In genomic region chr6:53396421-53396820, GRCm38 (mm10) we compare ENCODE assay signal across 25 mouse cellular contexts.
DNase-seq lines count a peak whose midpoint lies in the region; ATAC-seq and TF ChIP-seq lines count a peak whose summit lies in the region.
"Had no signal": no experiment of that assay in that cellular context is flagged by ENCODE, and none has a peak within 500 bp of the region (broad histone marks: within the 10 kb centered on the region; RNA-seq: fewer than 3 reads in every experiment).

No protein-coding gene starts in this region.

- 0 out of 2 replicates have a peak, but pooled peaks cover 14% of the 10 kb centered on the region for H3K4me1 ChIP-seq in forebrain, postnatal 0 days (ENCODE audit: insufficient read depth)
- H3K4me1 ChIP-seq in forebrain, embryonic 11.5 days (replicated peaks; ENCODE audit: control insufficient read depth, insufficient read depth, low read length), result peaks cover 2% of the 10 kb centered on the region; the same call in 1 of the 2 replicates
- H3K4me1 ChIP-seq in hindbrain, embryonic 16.5 days (ENCODE audit: control insufficient read depth, insufficient read depth, low read depth, low read length), result peaks cover 15% of the 10 kb centered on the region
- peaks cover 13% of the 10 kb centered on the region for H3K4me1 ChIP-seq in kidney, embryonic 16.5 days (ENCODE audit: insufficient read depth, low read length)

- no peak overlapping the region for H3K9ac ChIP-seq in forebrain, postnatal 0 days
- no peak overlapping the region for H3K9ac ChIP-seq in forebrain, embryonic 11.5 days (ENCODE audit: low read length)
- no peak overlapping the region for H3K9ac ChIP-seq in hindbrain, embryonic 16.5 days (ENCODE audit: low read depth, low read length)
- no peak overlapping the region for H3K9ac ChIP-seq in kidney, embryonic 16.5 days (replicated peaks; ENCODE audit: low read length)
- H3K9ac ChIP-seq: embryonic facial prominence, embryonic 12.5 days; embryonic facial prominence, embryonic 15.5 days; heart, embryonic 13.5 days; hindbrain, embryonic 14.5 days had no signal

- no peak overlapping the region for H3K4me3 ChIP-seq in forebrain, postnatal 0 days (ENCODE audit: low read depth, low read length)
- no peak overlapping the region for H3K4me3 ChIP-seq in forebrain, embryonic 11.5 days (ENCODE audit: low read depth, low read length)
- H3K4me3 ChIP-seq in left cerebral cortex, adult 2 months, result no peak overlapping the region
- H3K4me3 ChIP-seq in hindbrain, embryonic 16.5 days (ENCODE audit: low read length), result no peak overlapping the region
- no peak overlapping the region for H3K4me3 ChIP-seq in kidney, embryonic 16.5 days (ENCODE audit: low read length)
- H3K4me3 ChIP-seq: embryonic facial prominence, embryonic 12.5 days; embryonic facial prominence, embryonic 15.5 days; gastrocnemius, adult 2 months; heart, embryonic 10.5 days; heart, embryonic 13.5 days had no signal

- no peaks in the 10 kb centered on the region for H3K27me3 ChIP-seq in forebrain, postnatal 0 days (ENCODE audit: insufficient read depth, low read length)
- H3K27me3 ChIP-seq in forebrain, embryonic 11.5 days (ENCODE audit: control insufficient read depth, insufficient read depth, low read length), result no peaks in the 10 kb centered on the region
- no peaks in the 10 kb centered on the region for H3K27me3 ChIP-seq in hindbrain, embryonic 16.5 days (replicated peaks; ENCODE audit: control insufficient read depth, insufficient read depth, low read length)
- H3K27me3 ChIP-seq in kidney, embryonic 16.5 days (ENCODE audit: insufficient read depth, low read length), result no peaks in the 10 kb centered on the region
- H3K27me3 ChIP-seq: embryonic facial prominence, embryonic 12.5 days; embryonic facial prominence, embryonic 15.5 days; heart, embryonic 13.5 days had no signal

- no peaks in the 10 kb centered on the region for H3K36me3 ChIP-seq in forebrain, postnatal 0 days (ENCODE audit: insufficient read depth)
- H3K36me3 ChIP-seq in forebrain, embryonic 11.5 days (ENCODE audit: control insufficient read depth, insufficient read depth, low read length), result no peaks in the 10 kb centered on the region
- H3K36me3 ChIP-seq in hindbrain, embryonic 16.5 days (ENCODE audit: control insufficient read depth, insufficient read depth, low read length), result no peaks in the 10 kb centered on the region
- no peaks in the 10 kb centered on the region for H3K36me3 ChIP-seq in kidney, embryonic 16.5 days (ENCODE audit: insufficient read depth, low read length)
- H3K36me3 ChIP-seq: embryonic facial prominence, embryonic 15.5 days had no signal

- ATAC-seq in forebrain, postnatal 0 days, result peak; percentile 38; the same call in 1 of the 2 replicates
- ATAC-seq in forebrain, embryonic 11.5 days (replicated peaks; ENCODE audit: low FRiP score), result no peak
- no peak for ATAC-seq in hindbrain, embryonic 16.5 days
- ATAC-seq in kidney, embryonic 16.5 days (ENCODE audit: low FRiP score, low TSS enrichment), result no peak
- ATAC-seq: CD4-positive, CD25-positive, alpha-beta regulatory T cell, adult 4 months; intestine, postnatal 0 days had no signal

- H3K9me3 ChIP-seq in forebrain, postnatal 0 days (ENCODE audit: low read length), result no peaks in the 10 kb centered on the region
- H3K9me3 ChIP-seq in forebrain, embryonic 11.5 days (ENCODE audit: control insufficient read depth, low read length), result no peaks in the 10 kb centered on the region
- H3K9me3 ChIP-seq in hindbrain, embryonic 16.5 days (ENCODE audit: control insufficient read depth, low read length), result no peaks in the 10 kb centered on the region
- no peaks in the 10 kb centered on the region for H3K9me3 ChIP-seq in kidney, embryonic 16.5 days (ENCODE audit: low read length)
- H3K9me3 ChIP-seq: embryonic facial prominence, embryonic 12.5 days; embryonic facial prominence, embryonic 15.5 days; heart, embryonic 10.5 days; heart, embryonic 13.5 days had no signal

- intact Hi-C loops in left cerebral cortex, postnatal 14 days (cut with DNase I), result no loop called here
- intact Hi-C loops in left cerebral cortex, adult 2 months (cut with DNase I), result no loop called here

- 74% methylated on average over 3 of the region's 3 CpGs for WGBS in forebrain, postnatal 0 days
- 91% methylated on average over 3 of the region's 3 CpGs for WGBS in forebrain, embryonic 11.5 days
- 93% methylated on average over 3 of the region's 3 CpGs for whole genome bisulfite sequencing in hindbrain, embryonic 16.5 days
- 90% methylated on average over 3 of the region's 3 CpGs for WGBS in kidney, embryonic 16.5 days

- DNase-seq in forebrain, postnatal 0 days, result peak; percentile 63
- DNase-seq in forebrain, embryonic 11.5 days (ENCODE audit: low spot score), result no peak
- DNase-seq in left cerebral cortex, postnatal 14 days (ENCODE audit: low spot score in 2 of 2), result peak; percentile 45 to 59
- no peak for DNase-seq in left cerebral cortex, adult 2 months (ENCODE audit: extremely low spot score in 1 of 2, low spot score in 2 of 2)
- DNase-seq in brain, adult 2 months (ENCODE audit: low read depth, low spot score), result peak; percentile 47
- DNase-seq in brain, embryonic 14.5 days (ENCODE audit: low read depth), result peak; percentile 59
- DNase-seq: adrenal gland, adult 8-10 months; adrenal gland, postnatal 25 days; cerebellum, adult 11 months; cerebellum, adult 9-11 months; cerebellum, postnatal 25 days; gastrocnemius, adult 2 months; gastrocnemius, postnatal 14 days; heart, adult 18-20 months; heart, postnatal 14 days; heart, postnatal 4 days had no signal

- H3K27ac ChIP-seq in forebrain, postnatal 0 days (ENCODE audit: low read depth, low read length), result no peak overlapping the region
- H3K27ac ChIP-seq in forebrain, embryonic 11.5 days (ENCODE audit: low read depth, low read length), result no peak overlapping the region
- no peak overlapping the region for H3K27ac ChIP-seq in left cerebral cortex, adult 2 months
- H3K27ac ChIP-seq in hindbrain, embryonic 16.5 days (ENCODE audit: low read depth, low read length), result no peak overlapping the region
- H3K27ac ChIP-seq in kidney, embryonic 16.5 days (ENCODE audit: low read length), result no peak overlapping the region
- H3K27ac ChIP-seq: embryonic facial prominence, embryonic 12.5 days; embryonic facial prominence, embryonic 15.5 days; gastrocnemius, adult 2 months; heart, embryonic 10.5 days; heart, embryonic 13.5 days; hindbrain, embryonic 14.5 days had no signal

- no peak for TF ChIP-seq POLR2A in brain, embryonic 14.5 days (IDR thresholded peaks at IDR 0.05; ENCODE audit: borderline replicate concordance, extremely low read depth, insufficient read depth, insufficient read length, poor library complexity, severe bottlenecking)

- no peak overlapping the region for H3K4me2 ChIP-seq in forebrain, postnatal 0 days (ENCODE audit: low read depth)
- no peak overlapping the region for H3K4me2 ChIP-seq in forebrain, embryonic 11.5 days (ENCODE audit: low read depth, low read length, severe bottlenecking)
- H3K4me2 ChIP-seq in hindbrain, embryonic 16.5 days (ENCODE audit: low read length), result no peak overlapping the region
- H3K4me2 ChIP-seq in kidney, embryonic 16.5 days (replicated peaks; ENCODE audit: low read depth, low read length), result no peak overlapping the region
- H3K4me2 ChIP-seq: embryonic facial prominence, embryonic 12.5 days; embryonic facial prominence, embryonic 15.5 days; heart, embryonic 13.5 days; hindbrain, embryonic 14.5 days had no signal

- no peak for TF ChIP-seq CTCF in forebrain, postnatal 0 days (IDR thresholded peaks at IDR 0.05; ENCODE audit: low read depth)
- no peak for TF ChIP-seq CTCF in left cerebral cortex, adult 2 months (IDR thresholded peaks at IDR 0.05)
- no peak for TF ChIP-seq CTCF in brain, embryonic 14.5 days (IDR thresholded peaks at IDR 0.05; ENCODE audit: borderline replicate concordance, extremely low read depth, insufficient read depth, insufficient read length)

Comparison
In these comparisons a context has a peak if more than half of its experiments do, and no peak if none do; other contexts are left out.
1. DNase-seq: peak in forebrain, postnatal 0 days (single experiment), left cerebral cortex, postnatal 14 days (2 of 2), brain, adult 2 months (single experiment) and brain, embryonic 14.5 days (single experiment); none in forebrain, embryonic 11.5 days (single experiment) and left cerebral cortex, adult 2 months (0 of 2).